Mouse (Mus musculus): ENCODE measurements around the gene Kank2. TPM values are rescaled to one million over a fixed set of nuclear protein-coding genes. Genes with fewer than 3 reads are reported as not detected.
"Not testable (repeated sequence)": the region's sequence is repeated elsewhere in the genome, so short reads cannot be mapped to it uniquely, and the experiment has no call there.

Kank2 gene
- polyA plus RNA-seq, 1 experiment from 2014 or later, result 4.9 TPM

GRCm38 (mm10) chr9:21794925-21795324 lies 3.6 kb downstream of the Kank2 start:
- H3K9ac ChIP-seq (replicated peaks), result no peak overlapping the region
- WGBS, result 93% methylated on average over 22 of the region's 25 CpGs
- no peak overlapping the region for H3K4me3 ChIP-seq (replicated peaks)
- H3K27ac ChIP-seq (replicated peaks), result no peak overlapping the region
- ATAC-seq (ENCODE audit: low FRiP score), result no peak
- H3K27me3 ChIP-seq (replicated peaks), result 0 out of 2 replicates have a peak, but pooled peaks cover 5% of the 10 kb centered on the region
- no peaks in the 10 kb centered on the region for H3K36me3 ChIP-seq
- peaks cover 32% of the 10 kb centered on the region for H3K4me1 ChIP-seq
- no peaks in the 10 kb centered on the region for H3K9me3 ChIP-seq (replicated peaks)
- H3K4me2 ChIP-seq, result no peak overlapping the region

GRCm38 (mm10) chr9:21794344-21794834 lies 4.2 kb downstream of the Kank2 start:
- H3K4me1 ChIP-seq, result peaks cover 32% of the 10 kb centered on the region
- ATAC-seq (ENCODE audit: low FRiP score), result no peak
- no peak overlapping the region for H3K4me3 ChIP-seq (replicated peaks)
- H3K36me3 ChIP-seq, result no peaks in the 10 kb centered on the region
- 0 out of 2 replicates have a peak, but pooled peaks cover 5% of the 10 kb centered on the region for H3K27me3 ChIP-seq (replicated peaks)
- no peaks in the 10 kb centered on the region for H3K9me3 ChIP-seq (replicated peaks)
- no peak overlapping the region for H3K27ac ChIP-seq (replicated peaks)
- no peak overlapping the region for H3K4me2 ChIP-seq
- 95% methylated on average over 18 of the region's 18 CpGs for WGBS
- H3K9ac ChIP-seq (replicated peaks), result no peak overlapping the region

- H3K9me3 ChIP-seq (replicated peaks); H3K27me3 ChIP-seq (replicated peaks); H3K9ac ChIP-seq (replicated peaks); H3K4me3 ChIP-seq (replicated peaks); H3K27ac ChIP-seq (replicated peaks); ATAC-seq (ENCODE audit: low FRiP score); H3K36me3 ChIP-seq; H3K4me2 ChIP-seq: not testable (repeated sequence)
- 98% methylated on average over 6 of the region's 6 CpGs for WGBS
- H3K4me1 ChIP-seq, result peaks cover 28% of the 10 kb centered on the region
These were observed 5.0 kb downstream of the Kank2 start for GRCm38 (mm10) chr9:21793507-21793906.

GRCm38 (mm10) chr9:21792644-21793043 lies 5.9 kb downstream of the Kank2 start:
- peak; percentile 37; the same call in 1 of the 2 replicates for ATAC-seq (ENCODE audit: low FRiP score)
- H3K4me2 ChIP-seq, result peak overlapping the region; percentile 20

GRCm38 (mm10) chr9:21791861-21792260 lies 6.7 kb downstream of the Kank2 start:
- Histone ChIP-seq H3K4me1 (peaks cover 34% of the 10 kb centered on the region), H3K9ac (replicated peaks) (no peak overlapping the region), H3K9me3 (replicated peaks) (no peaks in the 10 kb centered on the region), H3K4me3 (replicated peaks) (no peak overlapping the region), H3K27ac (replicated peaks) (no peak overlapping the region), H3K36me3 (no peaks in the 10 kb centered on the region), H3K4me2 (no peak overlapping the region), H3K27me3 (replicated peaks) (no peaks in the 10 kb centered on the region)
- WGBS, result 68% methylated on average over 8 of the region's 8 CpGs
- no peak for ATAC-seq (ENCODE audit: low FRiP score)

More at GRCm38 (mm10) chr9:21792644-21793043, 5.9 kb downstream of the Kank2 start:
- Histone ChIP-seq H3K9ac (replicated peaks) (no peak overlapping the region), H3K27me3 (replicated peaks) (0 out of 2 replicates have a peak, but pooled peaks cover under 1% of the 10 kb centered on the region), H3K4me3 (replicated peaks) (no peak overlapping the region), H3K4me1 (peaks cover 28% of the 10 kb centered on the region), H3K9me3 (replicated peaks) (no peaks in the 10 kb centered on the region), H3K27ac (replicated peaks) (0 out of 2 replicates have a peak overlapping the region, but pooled peaks have one; percentile 33), H3K36me3 (no peaks in the 10 kb centered on the region)
- 35% methylated on average over 8 of the region's 8 CpGs for WGBS

- Histone ChIP-seq H3K9ac (replicated peaks) (no peak overlapping the region), H3K36me3 (no peaks in the 10 kb centered on the region), H3K27ac (replicated peaks) (no peak overlapping the region; the same call in 1 of the 2 replicates), H3K4me2 (no peak overlapping the region), H3K4me1 (peaks cover 27% of the 10 kb centered on the region), H3K9me3 (replicated peaks) (no peaks in the 10 kb centered on the region), H3K27me3 (replicated peaks) (no peaks in the 10 kb centered on the region), H3K4me3 (replicated peaks) (no peak overlapping the region)
- ATAC-seq (ENCODE audit: low FRiP score), result no peak
- 57% methylated on average over 9 of the region's 9 CpGs for WGBS
These were observed 10.3 kb downstream of the Kank2 start for GRCm38 (mm10) chr9:21788234-21788633.

GRCm38 (mm10) chr9:21787654-21788053 lies 10.9 kb downstream of the Kank2 start:
- Histone ChIP-seq H3K36me3 (no peaks in the 10 kb centered on the region), H3K9me3 (replicated peaks) (no peaks in the 10 kb centered on the region), H3K27me3 (replicated peaks) (no peaks in the 10 kb centered on the region), H3K9ac (replicated peaks) (no peak overlapping the region), H3K4me1 (peaks cover 21% of the 10 kb centered on the region), H3K27ac (replicated peaks) (no peak overlapping the region; the same call in 1 of the 2 replicates), H3K4me3 (replicated peaks) (no peak overlapping the region), H3K4me2 (no peak overlapping the region)
- 74% methylated on average over 5 of the region's 5 CpGs for WGBS
- ATAC-seq (ENCODE audit: low FRiP score), result no peak

- 8% methylated on average over 6 of the region's 6 CpGs for WGBS
- H3K27ac ChIP-seq (replicated peaks), result no peak overlapping the region
- no peaks in the 10 kb centered on the region for H3K36me3 ChIP-seq
- no peak overlapping the region for H3K4me3 ChIP-seq (replicated peaks)
- peaks cover 17% of the 10 kb centered on the region for H3K4me1 ChIP-seq
- no peaks in the 10 kb centered on the region for H3K27me3 ChIP-seq (replicated peaks)
- no peaks in the 10 kb centered on the region for H3K9me3 ChIP-seq (replicated peaks)
- H3K9ac ChIP-seq (replicated peaks), result no peak overlapping the region
- ATAC-seq (ENCODE audit: low FRiP score), result peak; percentile 58; the same call in 1 of the 2 replicates
- H3K4me2 ChIP-seq, result no peak overlapping the region
These were observed 11.6 kb downstream of the Kank2 start for GRCm38 (mm10) chr9:21786906-21787305.

- not testable (repeated sequence) for H3K9ac ChIP-seq (replicated peaks); H3K9me3 ChIP-seq (replicated peaks); H3K4me3 ChIP-seq (replicated peaks); H3K27me3 ChIP-seq (replicated peaks); H3K4me2 ChIP-seq; H3K36me3 ChIP-seq; H3K27ac ChIP-seq (replicated peaks); ATAC-seq (ENCODE audit: low FRiP score)
- peaks cover 14% of the 10 kb centered on the region for H3K4me1 ChIP-seq
- WGBS, result 60% methylated on average over 2 of the region's 2 CpGs
These were observed 12.2 kb downstream of the Kank2 start for GRCm38 (mm10) chr9:21786309-21786708.

GRCm38 (mm10) chr9:21784517-21785307 lies 13.8 kb downstream of the Kank2 start:
- H3K4me2 ChIP-seq, result no peak overlapping the region
- no peak overlapping the region for H3K9ac ChIP-seq (replicated peaks)
- H3K4me3 ChIP-seq (replicated peaks), result no peak overlapping the region
- no peaks in the 10 kb centered on the region for H3K9me3 ChIP-seq (replicated peaks)
- no peak for ATAC-seq (ENCODE audit: low FRiP score)
- WGBS, result 92% methylated on average over 7 of the region's 7 CpGs
- peaks cover 5% of the 10 kb centered on the region; the same call in 1 of the 2 replicates for H3K36me3 ChIP-seq
- H3K27ac ChIP-seq (replicated peaks), result no peak overlapping the region
- H3K4me1 ChIP-seq, result peaks cover 14% of the 10 kb centered on the region
- no peaks in the 10 kb centered on the region for H3K27me3 ChIP-seq (replicated peaks)

GRCm38 (mm10) chr9:21781657-21782468 lies 16.7 kb downstream of the Kank2 start:
- WGBS, result 84% methylated on average over 15 of the region's 15 CpGs

More at GRCm38 (mm10) chr9:21781657-21782468, 16.7 kb downstream of the Kank2 start:
- Histone ChIP-seq H3K36me3 (peaks cover 11% of the 10 kb centered on the region; the same call in 1 of the 2 replicates), H3K27me3 (replicated peaks) (no peaks in the 10 kb centered on the region), H3K27ac (replicated peaks) (no peak overlapping the region), H3K9me3 (replicated peaks) (no peaks in the 10 kb centered on the region), H3K4me3 (replicated peaks) (no peak overlapping the region), H3K4me1 (no peaks in the 10 kb centered on the region), H3K4me2 (no peak overlapping the region), H3K9ac (replicated peaks) (no peak overlapping the region)
- no peak for ATAC-seq (ENCODE audit: low FRiP score)

All from neural tube, embryonic 15.5 days (tissue).